Mouse (Mus musculus): ENCODE data around the gene Sec14l2. TPM values are rescaled to one million over a fixed set of nuclear protein-coding genes. Genes with fewer than 3 reads are reported as not detected.

The Sec14l2 gene
- polyA plus RNA-seq, 1 experiment from 2014 or later = 9.1 TPM

Small RNA genes within 50 kb of the gene (microRNA-seq; reads per million reads assigned to microRNA genes)
- gene Mir3060 = 3.0 reads per million, percentile 7 among the genes with 10 or more reads in this experiment

Other genes with a start within 250 kb of the Sec14l2 start
- not detected in 2 replicates for gene 4921536K21Rik, start 228.3 kb downstream of the Sec14l2 start, polyA plus RNA-seq (2015; fragmentation: Nextera tagmentation; extraction: Ambion mirVana)
- gene Dusp18, start 228.2 kb downstream of the Sec14l2 start, polyA plus RNA-seq (2015; fragmentation: Nextera tagmentation; extraction: Ambion mirVana) = 0.13 and 0.38 TPM in 2 replicates
- gene Slc35e4, start 208.8 kb downstream of the Sec14l2 start, polyA plus RNA-seq (2015; fragmentation: Nextera tagmentation; extraction: Ambion mirVana) = 0.43 and 0.44 TPM in 2 replicates
- gene Tcn2, start 191.3 kb downstream of the Sec14l2 start, polyA plus RNA-seq (2015; fragmentation: Nextera tagmentation; extraction: Ambion mirVana) = 28.6 and 32.0 TPM in 2 replicates
- 36.5 and 37.2 TPM in 2 replicates for gene Pes1, start 159.4 kb downstream of the Sec14l2 start, polyA plus RNA-seq (2015; fragmentation: Nextera tagmentation; extraction: Ambion mirVana)
- gene 4930556J24Rik, start 146.6 kb downstream of the Sec14l2 start, polyA plus RNA-seq (2015; fragmentation: Nextera tagmentation; extraction: Ambion mirVana) = 0.17 TPM in 1 of 2 replicates, not detected in the other
- 1.6 and 2.1 TPM in 2 replicates for gene Gal3st1, start 139.8 kb downstream of the Sec14l2 start, polyA plus RNA-seq (2015; fragmentation: Nextera tagmentation; extraction: Ambion mirVana)
- 3.6 and 5.1 TPM in 2 replicates for gene Sec14l4, start 92.0 kb downstream of the Sec14l2 start, polyA plus RNA-seq (2015; fragmentation: Nextera tagmentation; extraction: Ambion mirVana)
- gene Sec14l3, start 58.6 kb downstream of the Sec14l2 start, polyA plus RNA-seq (2015; fragmentation: Nextera tagmentation; extraction: Ambion mirVana) = not detected in 2 replicates
- 20.4 and 23.2 TPM in 2 replicates for gene Mtfp1, start 28.0 kb downstream of the Sec14l2 start, polyA plus RNA-seq (2015; fragmentation: Nextera tagmentation; extraction: Ambion mirVana)
- gene Rnf215, start 11.8 kb upstream of the Sec14l2 start, polyA plus RNA-seq (2015; fragmentation: Nextera tagmentation; extraction: Ambion mirVana) = 5.0 and 5.9 TPM in 2 replicates
- gene Ccdc157, start 36.9 kb upstream of the Sec14l2 start, polyA plus RNA-seq (2015; fragmentation: Nextera tagmentation; extraction: Ambion mirVana) = 0.47 and 0.76 TPM in 2 replicates
- gene Sf3a1, start 36.9 kb upstream of the Sec14l2 start, polyA plus RNA-seq (2015; fragmentation: Nextera tagmentation; extraction: Ambion mirVana) = 19.3 and 19.4 TPM in 2 replicates
- gene Tbc1d10a, start 63.4 kb upstream of the Sec14l2 start, polyA plus RNA-seq (2015; fragmentation: Nextera tagmentation; extraction: Ambion mirVana) = 7.0 TPM in 2 replicates
- 1.5 TPM in 2 replicates for gene Castor1, start 94.8 kb upstream of the Sec14l2 start, polyA plus RNA-seq (2015; fragmentation: Nextera tagmentation; extraction: Ambion mirVana)
- 0.50 TPM in 2 replicates for gene Osm, start 113.0 kb upstream of the Sec14l2 start, polyA plus RNA-seq (2015; fragmentation: Nextera tagmentation; extraction: Ambion mirVana)
- not detected in 2 replicates for gene Lif, start 134.1 kb upstream of the Sec14l2 start, polyA plus RNA-seq (2015; fragmentation: Nextera tagmentation; extraction: Ambion mirVana)

All from liver, embryonic 15.5 days (tissue).